Mouse (Mus musculus) bone marrow, adult 2 months (tissue): ENCODE results near the gene Suds3.

ENCODE experiments used
- CTCF ChIP-seq: fragments of 200-500 bp; IDR thresholded peaks from 2 replicates; pipeline ENCODE4 v1.5.1; 2011; ENCODE audit warnings: low read length, control low read depth; ENCODE audit not compliant: control insufficient read depth, insufficient read depth
- POLR2A ChIP-seq: fragments of 200-500 bp; IDR thresholded peaks from 2 replicates; pipeline ENCODE4 v1.6.1; 2011; ENCODE audit warnings: low read depth, mild to moderate bottlenecking, control low read depth, low read length, borderline replicate concordance; ENCODE audit not compliant: control insufficient read depth

- TF ChIP-seq CTCF (no peak), POLR2A (no peak)
Observed at GRCm38 (mm10) chr5:117146165-117146564, 30.3 kb upstream of the Suds3 start.
